Mouse (Mus musculus) central nervous system, embryonic 14 days (tissue): Measurements from ENCODE around the gene Ppp1r18. TPM values are rescaled to one million over a fixed set of nuclear protein-coding genes. Genes with fewer than 3 reads are reported as not detected.

Experiments
- polyA plus RNA-seq: library from polyadenylated mRNA; depleted of rRNA; stranded (reverse); fragments of >200 nt; gene quantifications from 2 replicates; pipeline ENCODE4 v1.2.3, GENCODE M21; 2012; rRNA removed

Ppp1r18 gene
- polyA plus RNA-seq, result 50.0 and 51.7 TPM in 2 replicates

GRCm38 (mm10) chr17:35865481-35866280, at the start of gene Ppp1r18:
Gene Ppp1r18, plus strand, starts transcription at chr17:35865593.

GRCm38 (mm10) chr17:35821439-35822430, 43.7 kb upstream of the Ppp1r18 start, which contains the start of gene Ier3:
Gene Ier3, plus strand, starts transcription at chr17:35821684.

GRCm38 (mm10) chr17:35822964-35823937, 42.1 kb upstream of the Ppp1r18 start, which contains the start of gene Flot1:
Gene Flot1, plus strand, starts transcription at chr17:35823230.

GRCm38 (mm10) chr17:35838122-35838544, 27.3 kb upstream of the Ppp1r18 start, which contains the start of gene Tubb5:
Gene Tubb5, minus strand, starts transcription at chr17:35838306.

GRCm38 (mm10) chr17:35841076-35841950, 24.1 kb upstream of the Ppp1r18 start, which contains the start of gene Mdc1:
Gene Mdc1, plus strand, starts transcription at chr17:35841515.

GRCm38 (mm10) chr17:35861198-35861857, 4.1 kb upstream of the Ppp1r18 start, which contains the start of gene Nrm:
Gene Nrm, plus strand, starts transcription at chr17:35861318.

GRCm38 (mm10) chr17:35879245-35880057, 14.1 kb downstream of the Ppp1r18 start, which contains the start of gene Dhx16:
Gene Dhx16, plus strand, starts transcription at chr17:35879819.

GRCm38 (mm10) chr17:35896781-35897643, 31.6 kb downstream of the Ppp1r18 start, which contains the start of gene 2310061I04Rik:
Gene 2310061I04Rik, minus strand, starts transcription at chr17:35897431.

GRCm38 (mm10) chr17:35909919-35910369, 44.6 kb downstream of the Ppp1r18 start, which contains the start of gene Atat1:
Gene Atat1, minus strand, starts transcription at chr17:35910075.

GRCm38 (mm10) chr17:35916297-35917142, 51.1 kb downstream of the Ppp1r18 start, which contains the start of the genes Mrps18b and Ppp1r10:
Gene Mrps18b, minus strand, starts transcription at chr17:35916389.
Gene Ppp1r10, plus strand, starts transcription at chr17:35916434.

Other genes starting within 250 kb of the Ppp1r18 start
- gene Gm9573, start 239.0 kb upstream of the Ppp1r18 start, polyA plus RNA-seq, result not detected in 2 replicates
- 0.06 and 0.15 TPM in 2 replicates for gene Mucl3, start 221.9 kb upstream of the Ppp1r18 start, polyA plus RNA-seq
- gene Vars2, start 198.0 kb upstream of the Ppp1r18 start, polyA plus RNA-seq, result 35.4 and 37.4 TPM in 2 replicates
- gene Gtf2h4, start 191.9 kb upstream of the Ppp1r18 start, polyA plus RNA-seq, result 31.1 and 34.8 TPM in 2 replicates
- 94.3 and 115 TPM in 2 replicates for gene Ddr1, start 161.0 kb upstream of the Ppp1r18 start, polyA plus RNA-seq
- 7.2 and 9.6 TPM in 2 replicates for gene Ier3, start 43.9 kb upstream of the Ppp1r18 start, polyA plus RNA-seq
- gene Flot1, start 42.4 kb upstream of the Ppp1r18 start, polyA plus RNA-seq, result 93.0 and 103 TPM in 2 replicates
- gene Tubb5, start 27.3 kb upstream of the Ppp1r18 start, polyA plus RNA-seq, result 2,634 and 2,916 TPM in 2 replicates
- 25.3 and 25.5 TPM in 2 replicates for gene Mdc1, start 24.1 kb upstream of the Ppp1r18 start, polyA plus RNA-seq
- gene Nrm, start 4.3 kb upstream of the Ppp1r18 start, polyA plus RNA-seq, result 30.7 and 36.6 TPM in 2 replicates
- 62.9 and 66.5 TPM in 2 replicates for gene Dhx16, start 14.2 kb downstream of the Ppp1r18 start, polyA plus RNA-seq
- 76.7 and 87.7 TPM in 2 replicates for gene 2310061I04Rik, start 31.8 kb downstream of the Ppp1r18 start, polyA plus RNA-seq
- gene Atat1, start 44.5 kb downstream of the Ppp1r18 start, polyA plus RNA-seq, result 501 and 522 TPM in 2 replicates
- gene Mrps18b, start 50.8 kb downstream of the Ppp1r18 start, polyA plus RNA-seq, result 47.1 and 48.5 TPM in 2 replicates
- gene Ppp1r10, start 50.8 kb downstream of the Ppp1r18 start, polyA plus RNA-seq, result 51.1 and 51.8 TPM in 2 replicates
- gene Abcf1, start 104.2 kb downstream of the Ppp1r18 start, polyA plus RNA-seq, result 102 and 109 TPM in 2 replicates
- gene Gnl1, start 114.3 kb downstream of the Ppp1r18 start, polyA plus RNA-seq, result 37.6 and 47.2 TPM in 2 replicates
- gene Prr3, start 114.6 kb downstream of the Ppp1r18 start, polyA plus RNA-seq, result 58.4 and 64.9 TPM in 2 replicates
- 0.39 and 0.44 TPM in 2 replicates for gene H2-T24, start 155.0 kb downstream of the Ppp1r18 start, polyA plus RNA-seq
- gene H2-T23, start 167.3 kb downstream of the Ppp1r18 start, polyA plus RNA-seq, result 8.6 and 10.6 TPM in 2 replicates
- 8.4 and 13.7 TPM in 2 replicates for gene H2-T22, start 177.2 kb downstream of the Ppp1r18 start, polyA plus RNA-seq
- not detected in 2 replicates for gene Gm6034, start 177.4 kb downstream of the Ppp1r18 start, polyA plus RNA-seq
- 0.05 TPM in 1 of 2 replicates, not detected in the other for gene Gm11127, start 192.8 kb downstream of the Ppp1r18 start, polyA plus RNA-seq